Mouse (Mus musculus): ENCODE results near the gene Cplx2. TPM values are rescaled to one million over a fixed set of nuclear protein-coding genes. Genes with fewer than 3 reads are reported as not detected.

The Cplx2 gene
- polyA plus RNA-seq, 1 experiment from 2014 or later: 13.0 TPM

DNA sequence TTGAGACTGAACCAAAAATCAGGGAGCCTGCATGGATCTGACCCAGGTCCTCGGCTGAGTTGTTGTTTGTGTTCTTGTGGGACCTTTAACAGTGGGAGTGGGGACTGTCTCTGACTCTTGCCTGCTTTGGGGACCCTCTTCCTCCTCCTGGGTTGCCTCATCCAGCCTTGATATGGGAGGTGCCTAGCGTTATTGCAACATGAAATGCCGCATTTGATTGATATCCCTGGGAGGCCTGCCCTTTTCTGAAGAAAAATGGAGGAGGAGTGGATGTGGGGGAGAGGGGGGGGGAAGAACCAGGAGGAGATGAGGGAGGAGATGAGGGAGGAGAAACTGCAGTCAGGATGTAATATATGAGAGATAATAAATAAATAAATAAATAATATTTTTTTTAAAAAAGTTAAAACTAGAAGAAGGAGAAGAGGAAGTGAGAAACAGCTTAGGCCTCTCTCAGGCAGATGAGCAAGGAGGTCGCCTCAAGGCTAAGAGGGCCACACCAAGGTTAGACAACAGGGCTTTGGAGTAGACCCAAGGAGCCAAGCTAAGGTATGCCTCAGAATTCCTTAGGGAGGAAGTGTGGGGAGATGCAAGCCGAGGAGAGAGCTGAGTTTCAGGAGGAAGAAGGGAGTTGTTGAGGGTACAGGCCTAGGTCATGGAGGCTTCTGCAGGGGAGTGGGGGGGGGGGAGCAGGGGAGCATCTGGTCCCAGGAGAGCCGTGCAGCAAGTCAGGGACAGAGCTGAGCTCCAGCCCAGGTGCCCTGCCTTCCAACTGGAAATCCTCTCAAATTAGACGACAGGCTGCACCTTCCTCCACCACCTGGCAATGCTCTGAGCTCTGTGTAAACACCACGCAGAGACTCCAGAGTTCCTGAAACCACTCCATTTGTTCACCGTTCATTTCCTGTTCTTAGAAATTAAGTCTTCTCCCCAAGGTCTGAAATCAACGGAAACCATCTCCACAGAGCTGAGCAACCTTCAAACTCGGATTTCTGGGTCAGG, 4.6 kb downstream of the Cplx2 start:
- Histone ChIP-seq H3K4me1 (replicated peaks; ENCODE audit: control insufficient read depth, insufficient read depth, low read length) (peaks cover 4% of the 10 kb centered on the region), H3K27me3 (ENCODE audit: control insufficient read depth, insufficient read depth, low read length) (no peaks in the 10 kb centered on the region), H3K4me2 (replicated peaks; ENCODE audit: low read depth, low read length) (no peak overlapping the region), H3K4me3 (ENCODE audit: low read depth, low read length) (no peak overlapping the region), H3K27ac (ENCODE audit: low read depth, low read length) (no peak overlapping the region), H3K9ac (ENCODE audit: low read depth, low read length) (no peak overlapping the region), H3K36me3 (ENCODE audit: control insufficient read depth, insufficient read depth, low read length) (no peaks in the 10 kb centered on the region), H3K9me3 (ENCODE audit: control insufficient read depth, low read length) (no peaks in the 10 kb centered on the region)
- no peak for DNase-seq (ENCODE audit: low spot score)
- WGBS: 66% methylated on average over 11 of the region's 11 CpGs
- no peak for ATAC-seq (ENCODE audit: low FRiP score)

- ATAC-seq (ENCODE audit: low FRiP score) (no peak), DNase-seq (ENCODE audit: low spot score) (no peak)
- H3K4me3 ChIP-seq (ENCODE audit: low read depth, low read length): no peak overlapping the region
- H3K27me3 ChIP-seq (ENCODE audit: control insufficient read depth, insufficient read depth, low read length): no peaks in the 10 kb centered on the region
- H3K4me1 ChIP-seq (replicated peaks; ENCODE audit: control insufficient read depth, insufficient read depth, low read length): peaks cover 3% of the 10 kb centered on the region
- no peak overlapping the region for H3K9ac ChIP-seq (ENCODE audit: low read depth, low read length)
- no peaks in the 10 kb centered on the region for H3K9me3 ChIP-seq (ENCODE audit: control insufficient read depth, low read length)
- no peaks in the 10 kb centered on the region for H3K36me3 ChIP-seq (ENCODE audit: control insufficient read depth, insufficient read depth, low read length)
- no peak overlapping the region for H3K27ac ChIP-seq (ENCODE audit: low read depth, low read length)
- WGBS: 92% methylated on average over 7 of the region's 7 CpGs
- no peak overlapping the region for H3K4me2 ChIP-seq (replicated peaks; ENCODE audit: low read depth, low read length)
Observed at GRCm38 (mm10) chr13:54376736-54377135, 5.6 kb downstream of the Cplx2 start.

DNA sequence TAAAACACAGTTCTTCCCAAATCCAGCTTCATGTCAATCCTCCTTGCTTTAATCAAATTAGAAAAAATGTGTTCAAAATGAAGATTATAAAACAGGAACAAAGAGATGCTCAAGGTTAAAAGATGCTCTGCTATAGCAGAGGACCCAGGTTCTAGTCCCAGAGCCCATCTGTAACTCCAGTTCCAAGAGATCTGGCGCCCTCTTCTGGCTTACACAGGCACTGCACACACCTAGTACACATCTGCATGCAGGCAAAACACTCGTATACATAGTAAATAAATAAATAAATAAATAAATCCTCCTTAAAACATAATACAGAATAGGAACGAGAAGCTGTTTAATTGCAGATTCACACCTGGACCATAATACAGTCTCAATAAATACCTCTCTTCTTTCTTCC, 6.9 kb downstream of the Cplx2 start:
- no peaks in the 10 kb centered on the region for H3K9me3 ChIP-seq (ENCODE audit: control insufficient read depth, low read length)
- peak; percentile 38 for DNase-seq (ENCODE audit: low spot score)
- H3K36me3 ChIP-seq (ENCODE audit: control insufficient read depth, insufficient read depth, low read length): no peaks in the 10 kb centered on the region
- no peak for ATAC-seq (ENCODE audit: low FRiP score)
- no peaks in the 10 kb centered on the region for H3K27me3 ChIP-seq (ENCODE audit: control insufficient read depth, insufficient read depth, low read length)
- no peaks in the 10 kb centered on the region for H3K4me1 ChIP-seq (replicated peaks; ENCODE audit: control insufficient read depth, insufficient read depth, low read length)
- H3K4me3 ChIP-seq (ENCODE audit: low read depth, low read length): no peak overlapping the region
- H3K4me2 ChIP-seq (replicated peaks; ENCODE audit: low read depth, low read length): no peak overlapping the region
- WGBS: 68% methylated on average over 3 of the region's 3 CpGs
- H3K27ac ChIP-seq (ENCODE audit: low read depth, low read length): no peak overlapping the region
- no peak overlapping the region for H3K9ac ChIP-seq (ENCODE audit: low read depth, low read length)

DNA sequence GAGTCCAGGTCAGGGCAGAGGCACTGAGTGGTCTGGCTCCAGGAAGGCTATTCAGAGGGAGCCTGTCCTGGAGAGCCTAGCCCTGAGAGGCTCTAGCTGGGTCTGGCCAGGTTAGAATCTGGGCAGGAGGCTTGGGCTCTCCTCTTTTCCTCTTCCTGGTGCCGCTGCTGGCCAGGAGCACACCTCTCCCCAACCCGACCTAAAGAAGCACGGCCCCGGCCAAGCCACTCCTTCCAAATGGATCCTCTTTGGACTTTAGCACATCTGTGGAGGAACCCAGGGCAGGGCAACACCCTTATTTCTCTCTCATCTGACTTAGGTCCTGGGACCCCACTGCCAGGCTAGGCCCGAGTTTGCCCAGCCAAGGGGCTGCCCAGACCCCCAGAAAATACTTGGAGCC, 9.3 kb downstream of the Cplx2 start:
- Histone ChIP-seq H3K9me3 (ENCODE audit: control insufficient read depth, low read length) (no peaks in the 10 kb centered on the region), H3K9ac (ENCODE audit: low read depth, low read length) (no peak overlapping the region), H3K27me3 (ENCODE audit: control insufficient read depth, insufficient read depth, low read length) (no peaks in the 10 kb centered on the region), H3K4me2 (replicated peaks; ENCODE audit: low read depth, low read length) (no peak overlapping the region), H3K36me3 (ENCODE audit: control insufficient read depth, insufficient read depth, low read length) (no peaks in the 10 kb centered on the region), H3K27ac (ENCODE audit: low read depth, low read length) (no peak overlapping the region), H3K4me3 (ENCODE audit: low read depth, low read length) (no peak overlapping the region), H3K4me1 (replicated peaks; ENCODE audit: control insufficient read depth, insufficient read depth, low read length) (no peaks in the 10 kb centered on the region)
- DNase-seq (ENCODE audit: low spot score) (no peak), ATAC-seq (ENCODE audit: low FRiP score) (no peak)
- WGBS: 70% methylated on average over 4 of the region's 5 CpGs

- ATAC-seq (ENCODE audit: low FRiP score): no peak
- Histone ChIP-seq H3K4me1 (replicated peaks; ENCODE audit: control insufficient read depth, insufficient read depth, low read length) (no peaks in the 10 kb centered on the region), H3K36me3 (ENCODE audit: control insufficient read depth, insufficient read depth, low read length) (no peaks in the 10 kb centered on the region), H3K27ac (ENCODE audit: low read depth, low read length) (no peak overlapping the region), H3K9ac (ENCODE audit: low read depth, low read length) (no peak overlapping the region), H3K9me3 (ENCODE audit: control insufficient read depth, low read length) (no peaks in the 10 kb centered on the region), H3K4me3 (ENCODE audit: low read depth, low read length) (no peak overlapping the region), H3K27me3 (ENCODE audit: control insufficient read depth, insufficient read depth, low read length) (no peaks in the 10 kb centered on the region), H3K4me2 (replicated peaks; ENCODE audit: low read depth, low read length) (no peak overlapping the region)
- no peak for DNase-seq (ENCODE audit: low spot score)
- 90% methylated on average over 8 of the region's 8 CpGs for WGBS
Observed at GRCm38 (mm10) chr13:54381396-54381795, 10.2 kb downstream of the Cplx2 start.

GRCm38 (mm10) chr13:54383531-54383930, 12.4 kb downstream of the Cplx2 start:
- H3K4me1 ChIP-seq (replicated peaks; ENCODE audit: control insufficient read depth, insufficient read depth, low read length): no peaks in the 10 kb centered on the region
- ATAC-seq (ENCODE audit: low FRiP score): no peak
- DNase-seq (ENCODE audit: low spot score): no peak
- H3K9me3 ChIP-seq (ENCODE audit: control insufficient read depth, low read length): no peaks in the 10 kb centered on the region
- no peak overlapping the region for H3K4me3 ChIP-seq (ENCODE audit: low read depth, low read length)
- no peaks in the 10 kb centered on the region for H3K27me3 ChIP-seq (ENCODE audit: control insufficient read depth, insufficient read depth, low read length)
- H3K27ac ChIP-seq (ENCODE audit: low read depth, low read length): no peak overlapping the region
- H3K4me2 ChIP-seq (replicated peaks; ENCODE audit: low read depth, low read length): no peak overlapping the region
- 70% methylated on average over 5 of the region's 5 CpGs for WGBS
- H3K36me3 ChIP-seq (ENCODE audit: control insufficient read depth, insufficient read depth, low read length): no peaks in the 10 kb centered on the region
- H3K9ac ChIP-seq (ENCODE audit: low read depth, low read length): no peak overlapping the region

DNA sequence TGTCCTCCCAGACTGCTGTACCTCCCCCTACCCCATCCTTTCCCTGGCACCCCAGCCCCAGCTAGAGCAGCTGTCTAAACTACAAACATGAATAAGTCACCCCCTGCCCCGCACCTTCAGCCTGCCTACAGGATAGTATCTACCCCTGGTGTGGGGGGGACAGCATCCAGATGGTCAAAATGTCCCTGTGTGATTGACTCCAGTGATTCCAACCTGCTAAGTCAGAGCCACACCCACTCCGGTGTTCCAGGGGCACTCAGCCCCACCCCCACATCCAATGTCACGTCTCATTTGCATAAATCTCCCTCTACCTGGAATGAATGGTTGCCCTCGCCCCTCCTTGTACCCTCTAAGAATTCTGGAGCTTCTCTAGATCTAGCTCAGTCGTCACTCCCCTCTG, 13.4 kb downstream of the Cplx2 start:
- no peaks in the 10 kb centered on the region for H3K9me3 ChIP-seq (ENCODE audit: control insufficient read depth, low read length)
- no peak overlapping the region for H3K9ac ChIP-seq (ENCODE audit: low read depth, low read length)
- H3K4me3 ChIP-seq (ENCODE audit: low read depth, low read length): no peak overlapping the region
- H3K27me3 ChIP-seq (ENCODE audit: control insufficient read depth, insufficient read depth, low read length): no peaks in the 10 kb centered on the region
- no peak overlapping the region for H3K4me2 ChIP-seq (replicated peaks; ENCODE audit: low read depth, low read length)
- H3K4me1 ChIP-seq (replicated peaks; ENCODE audit: control insufficient read depth, insufficient read depth, low read length): no peaks in the 10 kb centered on the region
- no peak overlapping the region for H3K27ac ChIP-seq (ENCODE audit: low read depth, low read length)
- DNase-seq (ENCODE audit: low spot score) (no peak), ATAC-seq (ENCODE audit: low FRiP score) (no peak)
- 38% methylated on average over 5 of the region's 5 CpGs for WGBS
- H3K36me3 ChIP-seq (ENCODE audit: control insufficient read depth, insufficient read depth, low read length): no peaks in the 10 kb centered on the region

DNA sequence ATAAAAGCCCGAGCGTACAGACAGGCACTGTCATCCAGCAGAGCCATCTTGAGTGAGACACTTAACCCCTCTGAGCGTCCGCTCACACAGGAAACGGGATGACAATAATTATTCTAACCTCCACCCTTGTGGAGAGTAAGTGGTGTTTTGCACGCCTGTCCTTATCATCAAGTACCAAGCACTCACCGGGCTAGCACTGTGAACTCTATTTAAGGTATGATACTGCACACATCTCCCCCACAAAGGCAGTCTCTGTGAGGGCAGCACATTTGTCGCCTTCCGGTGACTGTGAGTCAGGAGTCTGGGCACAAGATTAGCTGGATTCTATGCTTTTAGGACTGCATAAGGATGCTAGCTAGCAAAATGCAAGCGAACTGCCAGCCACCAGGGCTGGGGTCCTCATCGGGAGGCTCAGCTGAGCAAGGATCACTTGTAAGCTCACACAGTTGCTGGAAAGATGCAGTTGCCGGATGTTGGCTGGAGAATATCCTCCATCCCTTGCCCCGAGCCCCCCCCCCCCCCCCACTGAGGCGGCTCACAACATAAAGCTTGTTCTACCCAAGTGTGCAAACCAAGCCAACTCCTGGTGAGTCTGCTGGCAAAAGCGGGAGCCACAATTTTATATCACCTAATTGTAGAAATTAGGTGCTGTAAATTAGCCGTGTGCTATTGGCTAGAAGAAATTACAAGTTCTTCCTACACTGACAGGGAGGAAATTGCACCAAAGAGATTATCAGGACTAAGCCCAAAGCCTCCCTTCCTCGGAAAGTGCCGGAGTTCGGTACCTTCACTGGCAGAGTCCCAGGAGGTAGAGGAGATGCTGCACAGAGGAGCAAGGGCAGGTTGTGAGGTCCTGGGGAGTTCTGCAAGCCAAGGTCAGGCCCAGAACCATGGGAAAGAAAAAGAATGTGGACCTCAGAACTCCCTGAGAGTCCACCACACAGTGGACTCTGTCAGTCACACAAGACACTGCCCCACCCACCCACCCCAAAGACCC, 14.2 kb downstream of the Cplx2 start:
- peak; percentile 6 for DNase-seq (ENCODE audit: low spot score)
- Histone ChIP-seq H3K4me2 (replicated peaks; ENCODE audit: low read depth, low read length) (no peak overlapping the region), H3K36me3 (ENCODE audit: control insufficient read depth, insufficient read depth, low read length) (no peaks in the 10 kb centered on the region), H3K4me1 (replicated peaks; ENCODE audit: control insufficient read depth, insufficient read depth, low read length) (no peaks in the 10 kb centered on the region), H3K4me3 (ENCODE audit: low read depth, low read length) (no peak overlapping the region), H3K27ac (ENCODE audit: low read depth, low read length) (no peak overlapping the region), H3K9me3 (ENCODE audit: control insufficient read depth, low read length) (no peaks in the 10 kb centered on the region), H3K27me3 (ENCODE audit: control insufficient read depth, insufficient read depth, low read length) (no peaks in the 10 kb centered on the region), H3K9ac (ENCODE audit: low read depth, low read length) (no peak overlapping the region)
- ATAC-seq (ENCODE audit: low FRiP score): no peak
- WGBS: 73% methylated on average over 19 of the region's 19 CpGs

Measured in hindbrain, embryonic 11.5 days (tissue).